Mouse (Mus musculus) CD8-positive naive resting alpha-beta T cell, adult 2 months (primary cell): ENCODE data around the gene Hace1.

Experiments
- DNase-seq, 2 experiments: peaks; one replicate each; pipeline ENCODE4 v3.0.0; 2022; ENCODE audit warnings: low read depth in 2 of 2, low spot score in 2 of 2

Gene Hace1

DNA sequence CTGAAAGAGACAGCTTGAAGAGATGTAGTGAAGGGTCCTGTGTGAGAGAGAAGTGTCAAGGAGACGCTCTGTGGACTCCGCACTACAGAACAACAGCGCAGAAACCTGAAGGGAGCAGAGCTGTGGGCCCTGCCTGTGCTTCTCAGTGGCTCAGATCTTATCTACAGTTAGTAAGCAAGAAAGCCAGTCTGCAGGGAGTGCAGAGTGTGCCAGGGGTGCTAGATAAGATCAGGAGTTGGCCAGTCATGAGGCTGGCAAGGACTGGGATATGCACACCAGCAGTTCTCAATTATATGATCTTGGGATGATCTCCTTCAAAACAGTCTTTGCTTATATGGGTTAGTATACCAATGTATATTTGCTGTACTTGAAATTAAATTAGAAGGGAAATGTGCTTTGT, 121.3 kb downstream of the Hace1 start:
- no peak for DNase-seq

DNA sequence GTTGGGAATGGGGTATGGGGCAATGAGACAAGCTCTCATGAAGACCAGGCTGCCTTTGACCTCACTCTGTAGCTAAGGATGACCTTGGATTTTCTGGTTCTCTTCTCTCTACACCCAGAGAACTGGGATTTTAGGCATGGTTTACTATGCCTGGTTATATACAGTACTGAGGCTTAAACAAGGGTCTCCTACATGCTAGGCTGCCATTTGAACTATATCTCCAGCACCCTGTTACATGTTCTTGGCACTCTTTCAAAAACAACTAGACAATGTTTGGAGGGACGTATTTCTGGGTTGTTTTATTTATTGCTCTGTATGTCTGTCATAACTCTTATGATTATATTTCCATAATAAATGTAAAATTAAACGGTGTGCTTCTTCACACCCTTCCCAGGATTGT, 129.2 kb downstream of the Hace1 start:
- no peak for DNase-seq

GRCm38 (mm10) chr10:45710848-45711247, 133.2 kb downstream of the Hace1 start:
- no peak for DNase-seq

DNA sequence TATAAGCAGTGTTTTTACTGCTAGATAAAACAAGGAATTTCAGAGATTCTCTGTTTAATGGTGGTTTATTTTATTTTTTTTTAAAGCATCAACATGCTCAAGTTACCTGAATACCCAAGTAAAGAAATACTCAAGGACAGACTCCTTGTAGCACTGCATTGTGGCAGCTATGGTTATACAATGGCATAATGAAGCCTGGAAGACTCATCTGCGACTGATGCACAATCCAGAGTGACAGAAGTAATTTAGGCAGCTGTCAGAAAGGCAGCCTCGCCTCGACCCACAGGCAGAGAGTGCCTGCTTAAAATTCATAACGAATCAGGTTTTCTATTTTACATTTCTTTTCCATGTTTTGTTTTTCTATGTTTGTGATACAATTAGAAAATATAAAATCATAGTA, 133.7 kb downstream of the Hace1 start:
- no peak for DNase-seq
